Mouse (Mus musculus): ENCODE results near the gene Nova1. TPM values are rescaled to one million over a fixed set of nuclear protein-coding genes. Genes with fewer than 3 reads are reported as not detected.

Gene Nova1
- 1 to 10 TPM; 6.1 to 7.8 TPM for total RNA-seq (2021)
- long read RNA-seq, experiment 1, full-length matches to known transcripts = 1 of 2 reads
- long read RNA-seq, experiment 1, partial matches to known transcripts = 0 of 2 reads
- long read RNA-seq, experiment 1, other reads (novel, unspliced or antisense) = 1 of 2 reads
- long read RNA-seq, experiment 2, full-length matches to known transcripts = 1 of 4 reads
- long read RNA-seq, experiment 2, partial matches to known transcripts = 0 of 4 reads
- long read RNA-seq, experiment 2, other reads (novel, unspliced or antisense) = 3 of 4 reads

GRCm38 (mm10) chr12:46818856-46819347, at the start of gene Nova1:
TSS of gene Nova1 (minus strand) at chr12:46818929.
- DNase-seq = peak; percentile 73
- intact Hi-C loops (cut with DNase I; ENCODE audit: low total_unique reads) = no loop called here

- peak; percentile 92 for DNase-seq
- intact Hi-C loops (cut with DNase I; ENCODE audit: low total_unique reads) = no loop called here
Observed at GRCm38 (mm10) chr12:46819348-46820022, 756 bp upstream of the Nova1 start.

DNA sequence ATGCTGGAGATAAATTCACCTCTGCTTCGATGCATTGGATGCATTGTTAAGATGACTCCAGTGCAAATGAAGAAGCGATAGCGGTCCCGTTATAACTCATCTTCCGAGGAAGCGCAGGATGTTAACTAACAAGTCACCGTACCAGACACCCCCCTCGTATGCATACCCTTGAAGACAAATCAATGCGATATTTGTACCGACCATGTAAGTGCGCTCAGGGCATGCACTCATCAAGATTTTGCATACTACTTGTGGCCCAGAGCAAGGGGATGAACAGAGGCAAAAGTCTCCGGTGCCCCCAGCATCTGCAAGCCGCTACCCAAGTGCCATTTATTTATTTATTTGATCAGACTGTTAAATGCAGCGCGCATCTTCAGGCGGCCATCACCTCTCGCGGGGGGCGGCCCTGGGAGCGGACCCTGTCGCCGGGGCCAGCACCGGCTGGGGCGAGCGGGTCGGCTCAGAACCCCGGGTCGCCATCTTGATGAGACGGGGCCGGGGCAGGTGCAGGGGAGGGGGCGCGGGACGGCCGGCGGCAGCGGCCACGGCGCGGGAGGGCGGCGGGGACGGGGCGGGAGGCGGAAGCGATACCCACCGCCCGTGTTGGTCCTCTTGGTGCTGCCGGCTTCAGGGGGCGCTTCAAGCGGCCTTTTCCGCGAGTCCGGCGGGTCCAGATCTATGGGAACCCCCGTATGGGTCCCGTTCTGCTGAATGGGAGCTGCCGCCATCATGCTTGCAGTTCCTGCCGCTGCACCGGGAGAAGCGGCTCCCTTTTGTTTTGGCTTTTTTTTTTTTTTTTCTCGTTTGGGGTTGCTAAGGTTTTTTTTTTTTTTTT, 491 bp downstream of the Nova1 start:
- intact Hi-C loops (cut with DNase I; ENCODE audit: low total_unique reads) = no loop called here
- DNase-seq = peak; percentile 31

DNA sequence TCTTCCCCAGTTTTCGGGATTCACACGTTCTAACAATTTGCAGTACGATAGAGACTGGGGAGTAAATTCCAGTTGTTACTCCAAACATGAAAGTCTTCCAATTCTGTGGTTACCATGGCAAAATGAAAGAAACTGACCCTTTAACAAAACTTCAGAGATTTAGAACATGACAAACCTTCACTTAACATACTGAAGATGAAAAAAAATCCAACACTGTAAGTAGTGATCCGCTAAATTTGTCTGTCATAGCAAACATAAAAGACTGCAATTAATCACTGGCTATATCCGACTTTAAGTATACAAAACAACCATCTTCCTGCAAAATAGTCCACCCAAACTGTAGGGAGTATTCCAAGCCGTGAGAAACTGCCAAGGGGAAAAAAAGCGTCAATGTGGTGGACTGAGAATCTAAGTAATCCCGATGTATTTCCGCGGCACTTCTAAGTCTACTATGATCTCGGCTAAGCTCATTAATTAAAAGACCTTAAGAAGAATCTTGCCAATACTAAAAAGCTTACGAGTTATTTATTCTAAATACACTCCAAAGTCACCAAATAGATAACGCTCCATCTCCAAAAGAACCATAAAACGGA, 1.4 kb downstream of the Nova1 start:
- intact Hi-C loops (cut with DNase I; ENCODE audit: low total_unique reads) = no loop called here
- DNase-seq = no peak

GRCm38 (mm10) chr12:46816291-46816690, 2.4 kb downstream of the Nova1 start:
- no peak for DNase-seq
- intact Hi-C loops (cut with DNase I; ENCODE audit: low total_unique reads) = no loop called here

DNA sequence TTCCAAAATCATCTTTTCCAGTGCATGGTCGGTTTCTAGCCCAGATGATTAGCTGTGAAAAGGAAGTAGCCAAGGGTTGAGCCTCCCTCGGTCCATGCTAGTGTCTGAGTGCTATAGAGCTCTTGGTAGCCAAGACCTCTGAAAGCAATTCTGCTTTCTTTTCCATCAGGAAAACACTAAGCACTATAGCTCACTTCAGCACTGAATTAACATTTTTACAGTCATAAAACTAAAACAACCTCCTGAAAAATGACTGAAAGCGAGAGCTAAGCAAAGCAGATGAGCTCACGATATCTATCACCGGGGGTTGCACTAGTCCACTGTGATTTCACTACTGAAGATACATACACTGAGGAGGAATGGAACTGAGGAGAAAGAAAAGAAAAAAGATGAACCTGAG, 3.0 kb downstream of the Nova1 start:
- intact Hi-C loops (cut with DNase I; ENCODE audit: low total_unique reads) = no loop called here
- no peak for DNase-seq

- DNase-seq = no peak
- intact Hi-C loops (cut with DNase I; ENCODE audit: low total_unique reads) = no loop called here
Observed at GRCm38 (mm10) chr12:46814820-46815219, 3.9 kb downstream of the Nova1 start.

DNA sequence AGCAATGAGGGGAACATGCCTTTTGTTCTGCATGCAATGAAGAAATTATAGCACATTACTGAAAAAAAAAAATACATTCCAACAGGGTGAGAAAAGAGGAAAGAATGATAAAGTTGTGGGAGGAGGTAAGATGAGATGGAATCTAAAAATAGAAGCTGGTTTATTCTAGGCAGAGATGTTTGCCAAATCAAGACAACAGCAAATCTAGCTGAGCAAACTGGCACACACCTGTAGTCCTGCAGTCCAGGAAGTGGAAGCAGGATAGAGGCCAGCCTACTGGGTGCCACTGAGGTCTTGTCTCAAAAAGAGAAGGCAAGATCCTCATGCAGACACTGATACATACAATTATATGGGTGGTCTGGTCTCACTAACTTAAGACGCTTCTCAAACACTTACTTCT, 17.4 kb downstream of the Nova1 start:
- intact Hi-C loops (cut with DNase I; ENCODE audit: low total_unique reads) = no loop called here
- no peak for DNase-seq

DNA sequence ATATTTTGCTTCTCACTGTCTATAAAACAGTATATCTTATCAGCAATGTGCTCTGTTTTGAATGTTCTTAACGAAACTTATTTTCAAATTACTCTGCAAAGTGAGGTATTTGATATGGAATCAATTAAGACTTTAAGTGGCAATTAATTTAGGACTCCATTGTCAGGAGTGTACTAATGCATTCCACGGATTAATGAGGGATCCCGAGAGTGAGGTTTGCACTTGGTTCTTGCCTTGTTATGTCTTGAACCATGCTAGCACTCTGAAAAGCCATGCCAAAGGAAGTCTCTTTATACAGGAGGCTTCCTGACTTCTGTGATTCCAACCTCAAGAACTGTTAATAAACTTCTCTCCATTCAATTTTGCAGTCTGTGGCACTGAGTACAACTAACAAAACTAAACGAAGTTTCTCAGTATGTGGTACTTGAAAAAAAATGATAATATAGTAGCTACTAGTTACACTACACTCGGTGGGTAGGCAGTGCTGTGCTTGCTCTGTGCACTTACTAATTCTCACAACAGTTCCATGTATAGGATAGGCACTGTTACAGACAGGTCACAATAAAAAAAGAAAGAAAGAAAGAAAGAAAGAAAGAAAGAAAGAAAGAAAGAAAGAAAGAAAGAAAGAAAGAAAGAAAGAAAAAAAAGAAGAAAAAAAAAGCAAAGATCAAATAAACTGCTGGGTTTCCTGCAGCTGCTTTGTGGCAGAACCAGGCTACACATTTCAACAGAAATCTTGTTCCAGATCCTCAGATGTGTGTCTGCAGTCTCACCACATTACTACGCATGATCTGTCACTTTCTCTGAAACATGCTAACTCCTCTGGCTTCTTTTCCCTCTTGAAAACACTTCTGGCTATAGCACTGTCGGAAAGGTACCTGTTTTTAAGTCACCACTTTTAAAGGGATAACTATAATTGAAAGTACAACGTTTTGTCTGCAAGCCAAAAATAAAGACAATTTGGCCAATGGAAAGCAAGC, 36.1 kb downstream of the Nova1 start:
- DNase-seq = no peak
- intact Hi-C loops (cut with DNase I; ENCODE audit: low total_unique reads) = no loop called here

- no peak for DNase-seq
- intact Hi-C loops (cut with DNase I; ENCODE audit: low total_unique reads) = no loop called here
Observed at GRCm38 (mm10) chr12:46781481-46781880, 37.2 kb downstream of the Nova1 start.

GRCm38 (mm10) chr12:46780983-46781382, 37.7 kb downstream of the Nova1 start:
- no peak for DNase-seq
- intact Hi-C loops (cut with DNase I; ENCODE audit: low total_unique reads) = no loop called here

GRCm38 (mm10) chr12:46759450-46759849, 59.3 kb downstream of the Nova1 start:
- no peak for DNase-seq
- intact Hi-C loops (cut with DNase I; ENCODE audit: low total_unique reads) = no loop called here

GRCm38 (mm10) chr12:46754325-46754848, 64.3 kb downstream of the Nova1 start:
- intact Hi-C loops (cut with DNase I; ENCODE audit: low total_unique reads) = no loop called here
- DNase-seq = no peak

DNA sequence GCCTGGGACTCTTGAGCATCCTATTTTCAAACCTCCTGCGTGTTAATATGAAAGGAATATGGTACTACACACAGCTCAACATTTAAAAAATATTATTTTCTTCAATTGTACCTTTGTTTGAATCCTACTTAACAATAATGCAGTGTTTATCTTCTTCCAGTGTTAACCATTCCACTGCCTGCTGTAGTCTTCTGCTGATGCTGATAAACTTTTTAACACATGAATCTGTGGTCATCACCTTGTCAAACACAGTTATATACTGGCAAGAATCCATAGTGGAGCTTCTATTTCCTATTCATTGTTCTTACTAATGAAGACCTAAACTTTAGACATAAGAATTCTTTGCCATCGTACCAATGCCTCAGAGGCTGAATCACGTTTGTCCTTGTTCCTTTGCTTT, 65.6 kb downstream of the Nova1 start:
- no peak for DNase-seq
- intact Hi-C loops (cut with DNase I; ENCODE audit: low total_unique reads) = no loop called here

GRCm38 (mm10) chr12:46733261-46733660, 85.5 kb downstream of the Nova1 start:
- intact Hi-C loops (cut with DNase I; ENCODE audit: low total_unique reads) = no loop called here
- no peak for DNase-seq

GRCm38 (mm10) chr12:46731943-46732342, 86.8 kb downstream of the Nova1 start:
- intact Hi-C loops (cut with DNase I; ENCODE audit: low total_unique reads) = no loop called here
- DNase-seq = no peak

DNA sequence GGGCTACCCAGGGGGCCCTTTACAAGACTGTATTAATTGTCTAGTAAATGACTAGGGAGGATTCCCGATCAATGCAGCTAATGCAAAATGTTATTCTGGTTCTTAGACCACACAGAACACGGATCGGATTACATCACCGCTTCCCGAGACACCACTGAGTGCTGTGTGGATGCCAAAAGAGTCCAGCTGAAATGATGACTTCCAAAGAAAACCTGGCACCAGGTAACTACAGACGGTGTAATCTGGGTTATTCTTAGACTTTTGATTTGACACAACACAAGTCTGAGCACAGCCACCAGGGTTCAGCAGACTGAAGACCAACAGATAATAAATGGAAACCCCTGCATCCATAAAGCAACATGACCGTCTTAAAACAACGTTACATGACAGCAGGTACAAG, 96.8 kb downstream of the Nova1 start:
- no peak for DNase-seq
- intact Hi-C loops (cut with DNase I; ENCODE audit: low total_unique reads) = no loop called here

- intact Hi-C loops (cut with DNase I; ENCODE audit: low total_unique reads) = no loop called here
- no peak for DNase-seq
Observed at GRCm38 (mm10) chr12:46719076-46719475, 99.7 kb downstream of the Nova1 start.

DNA sequence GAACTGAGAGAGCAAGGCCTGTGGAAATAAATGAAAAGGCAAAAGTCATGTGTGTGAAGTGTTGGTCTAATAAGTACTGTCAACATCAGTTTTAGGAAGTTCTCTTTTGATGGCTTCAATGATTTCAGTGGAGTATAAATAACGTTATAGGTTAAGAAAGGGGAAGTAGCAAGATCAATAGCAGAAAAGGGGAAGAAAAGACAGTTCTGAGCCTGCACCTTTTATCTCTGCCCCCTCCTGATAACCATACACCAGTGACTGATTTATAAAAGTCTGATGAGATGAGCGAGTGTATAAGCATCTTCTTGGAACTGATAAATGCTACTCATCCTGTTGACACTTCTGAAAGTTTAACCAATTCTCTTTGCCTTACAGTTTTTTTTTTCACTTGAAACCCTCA, 108.6 kb downstream of the Nova1 start:
- intact Hi-C loops (cut with DNase I; ENCODE audit: low total_unique reads) = no loop called here
- no peak for DNase-seq
